ENCODE assay signal across 8 mouse cellular contexts in the genomic region with DNA sequence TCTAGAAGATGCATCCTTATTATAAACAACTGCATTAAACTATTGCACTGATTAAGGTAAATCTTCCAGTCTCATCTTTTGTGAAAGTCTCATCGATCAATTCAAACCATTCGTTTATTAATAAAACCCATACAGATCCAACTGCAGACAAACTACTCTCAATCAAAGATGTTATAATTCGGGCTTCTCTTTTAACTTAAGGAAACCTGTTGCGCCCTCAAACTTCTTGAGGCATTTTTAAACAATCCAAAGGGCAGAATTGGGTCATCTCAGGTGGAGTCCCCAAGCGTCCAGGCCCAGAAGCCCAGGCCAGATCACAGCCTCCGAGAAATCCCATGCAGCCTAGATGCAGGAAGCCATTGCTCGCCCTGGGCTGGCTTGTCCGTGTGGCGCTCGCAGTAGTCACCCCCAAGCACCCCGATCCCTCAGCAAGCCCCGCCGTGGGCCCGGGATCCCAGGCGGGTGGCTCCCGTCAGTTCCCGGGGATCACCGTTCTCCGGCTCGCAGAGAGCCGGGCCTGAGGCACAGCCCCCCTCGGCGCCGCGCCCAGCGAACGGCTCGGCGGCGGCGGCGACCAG. TPM values are rescaled to one million over a fixed set of nuclear protein-coding genes. Genes with fewer than 3 reads are reported as not detected.
DNase-seq lines count a peak whose midpoint lies in the region; ATAC-seq and TF ChIP-seq lines count a peak whose summit lies in the region.

No protein-coding gene starts in this region.

- WGBS in heart, embryonic 11.5 days (ENCODE audit: insufficient replicate concordance) = 6% methylated on average over 29 of the region's 32 CpGs
- WGBS in forebrain, postnatal 0 days = 11% methylated on average over 32 of the region's 32 CpGs

- H3K27ac ChIP-seq in heart, embryonic 11.5 days (ENCODE audit: low read depth, low read length) = peak overlapping the region; percentile 99
- H3K27ac ChIP-seq in forebrain, postnatal 0 days (ENCODE audit: low read depth, low read length) = peak overlapping the region; percentile 87

- H3K27me3 ChIP-seq in heart, embryonic 11.5 days (ENCODE audit: control insufficient read depth, insufficient read depth, low read length) = no peaks in the 10 kb centered on the region
- no peaks in the 10 kb centered on the region for H3K27me3 ChIP-seq in forebrain, postnatal 0 days (ENCODE audit: insufficient read depth, low read length)

- H3K9me3 ChIP-seq in heart, embryonic 11.5 days (replicated peaks; ENCODE audit: control insufficient read depth, low read length) = no peaks in the 10 kb centered on the region
- no peaks in the 10 kb centered on the region for H3K9me3 ChIP-seq in forebrain, postnatal 0 days (ENCODE audit: low read length)

- no peaks in the 10 kb centered on the region for H3K36me3 ChIP-seq in heart, embryonic 11.5 days (ENCODE audit: control insufficient read depth, insufficient read depth, low read length)
- no peaks in the 10 kb centered on the region for H3K36me3 ChIP-seq in forebrain, postnatal 0 days (ENCODE audit: insufficient read depth)

- peak overlapping the region; percentile 84 for H3K4me2 ChIP-seq in heart, embryonic 11.5 days
- H3K4me2 ChIP-seq in forebrain, postnatal 0 days (ENCODE audit: low read depth) = peak overlapping the region; percentile 84

- ATAC-seq in heart, embryonic 11.5 days (replicated peaks; ENCODE audit: insufficient number of reproducible peaks, low FRiP score, low TSS enrichment) = peak; percentile 60; the same call in 1 of the 2 replicates
- ATAC-seq in forebrain, postnatal 0 days = no peak; the same call in 1 of the 2 replicates
- ATAC-seq in megakaryocyte, adult 5-6 weeks (ENCODE audit: poor library complexity, severe bottlenecking) = peak; percentile 38

- no peak for TF ChIP-seq CTCF in forebrain, postnatal 0 days (IDR thresholded peaks at IDR 0.05; ENCODE audit: low read depth)

- peak overlapping the region; percentile 100 for H3K9ac ChIP-seq in heart, embryonic 11.5 days (ENCODE audit: low read depth, low read length)
- peak overlapping the region; percentile 80 for H3K9ac ChIP-seq in forebrain, postnatal 0 days

- no peak for DNase-seq in heart, adult 9 months (ENCODE audit: low spot score in 2 of 2)
- peak; percentile 33 for DNase-seq in CD4-positive helper T cell, adult 2 months (ENCODE audit: low read depth, low spot score)
- peak; percentile 40 for DNase-seq in cerebellum, adult 11 months
- peak; percentile 57 for DNase-seq in forebrain, postnatal 0 days
- peak; percentile 65 for DNase-seq in kidney, adult 9 months
- peak; percentile 28 to 77 for DNase-seq in spleen, postnatal 4 days (ENCODE audit: low spot score in 2 of 2)

- peaks cover 9% of the 10 kb centered on the region for H3K4me1 ChIP-seq in heart, embryonic 11.5 days (ENCODE audit: control insufficient read depth, insufficient read depth, low read length)
- H3K4me1 ChIP-seq in forebrain, postnatal 0 days (ENCODE audit: insufficient read depth) = no peaks in the 10 kb centered on the region

- H3K4me3 ChIP-seq in heart, embryonic 11.5 days (ENCODE audit: low read depth, low read length) = peak overlapping the region; percentile 80
- peak overlapping the region; percentile 78 for H3K4me3 ChIP-seq in forebrain, postnatal 0 days (ENCODE audit: low read depth, low read length)

RNA-seq across cellular contexts. Expression of gene Snx9, which starts 0.5 kb away (rescaled TPM):
- polyA plus RNA-seq in heart, embryonic 11.5 days (2014; fragmentation: Nextera tagmentation; extraction: Ambion mirVana) = 26.5 and 26.9 TPM in 2 replicates
- 7.6 and 8.7 TPM in 2 replicates for total RNA-seq in forebrain, postnatal 0 days (2014; rRNA removed)
- 4.3 and 5.6 TPM in 2 replicates for polyA plus RNA-seq in forebrain, postnatal 0 days (2015; fragmentation: Nextera tagmentation; extraction: Ambion mirVana)
- total RNA-seq in megakaryocyte, adult 5-6 weeks (2015) = 51.4 and 51.8 TPM in 2 replicates
- total RNA-seq in megakaryocyte, adult 5-6 weeks (2017) = 36.6 and 37.1 TPM in 2 replicates

Comparison
In these comparisons a context has a peak if more than half of its experiments do, and no peak if none do; other contexts are left out.
1. DNase-seq: peak in CD4-positive helper T cell, adult 2 months (single experiment), cerebellum, adult 11 months (single experiment), forebrain, postnatal 0 days (single experiment), kidney, adult 9 months (single experiment) and spleen, postnatal 4 days (2 of 2); none in heart, adult 9 months (0 of 2).